Mouse (Mus musculus): ENCODE data around the gene Myo15b.
A peak's percentile ranks its signal among the peaks of the same experiment; 100 is the strongest.

Gene Myo15b

GRCm38 (mm10) chr11:115858354-115858753, at the start of gene Myo15b:
Gene Myo15b (plus strand): TSS chr11:115858406.
- no peak for DNase-seq

DNA sequence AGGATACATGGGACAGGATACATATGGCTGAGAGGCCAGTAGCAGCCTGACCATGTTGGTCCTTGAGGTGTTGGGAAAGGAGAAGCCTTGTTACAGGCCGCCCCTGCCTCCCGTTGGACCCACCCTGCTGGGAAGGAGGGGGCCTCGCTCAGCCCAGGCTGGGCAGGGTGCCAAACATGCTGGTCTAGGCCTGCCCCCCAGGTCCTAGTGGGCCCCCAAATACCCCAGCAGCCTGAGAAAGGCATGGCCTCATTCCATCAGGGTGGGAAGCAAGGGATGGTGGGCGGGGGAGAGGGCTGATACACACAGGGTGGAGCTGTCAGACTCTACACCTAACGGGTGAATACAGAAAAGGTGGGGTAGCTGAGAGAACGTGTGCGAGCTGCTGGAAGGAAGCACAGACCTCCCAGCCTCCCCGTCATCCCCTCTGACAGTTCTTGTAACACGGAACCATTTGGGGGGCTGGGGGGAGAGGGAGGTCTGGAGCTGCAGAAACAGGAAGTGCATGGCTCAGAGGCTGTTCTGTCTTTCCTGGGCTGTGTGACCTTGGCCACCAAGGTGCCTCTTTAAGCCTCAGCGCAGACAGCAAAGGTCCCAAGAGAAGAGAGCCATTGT, 49.4 kb upstream of the Myo15b start:
- DNase-seq = peak; percentile 44

- peak; percentile 63 for DNase-seq
Measured at GRCm38 (mm10) chr11:115809311-115809781, 48.9 kb upstream of the Myo15b start.

GRCm38 (mm10) chr11:115810377-115810776, 47.8 kb upstream of the Myo15b start:
- peak; percentile 81 for DNase-seq

DNA sequence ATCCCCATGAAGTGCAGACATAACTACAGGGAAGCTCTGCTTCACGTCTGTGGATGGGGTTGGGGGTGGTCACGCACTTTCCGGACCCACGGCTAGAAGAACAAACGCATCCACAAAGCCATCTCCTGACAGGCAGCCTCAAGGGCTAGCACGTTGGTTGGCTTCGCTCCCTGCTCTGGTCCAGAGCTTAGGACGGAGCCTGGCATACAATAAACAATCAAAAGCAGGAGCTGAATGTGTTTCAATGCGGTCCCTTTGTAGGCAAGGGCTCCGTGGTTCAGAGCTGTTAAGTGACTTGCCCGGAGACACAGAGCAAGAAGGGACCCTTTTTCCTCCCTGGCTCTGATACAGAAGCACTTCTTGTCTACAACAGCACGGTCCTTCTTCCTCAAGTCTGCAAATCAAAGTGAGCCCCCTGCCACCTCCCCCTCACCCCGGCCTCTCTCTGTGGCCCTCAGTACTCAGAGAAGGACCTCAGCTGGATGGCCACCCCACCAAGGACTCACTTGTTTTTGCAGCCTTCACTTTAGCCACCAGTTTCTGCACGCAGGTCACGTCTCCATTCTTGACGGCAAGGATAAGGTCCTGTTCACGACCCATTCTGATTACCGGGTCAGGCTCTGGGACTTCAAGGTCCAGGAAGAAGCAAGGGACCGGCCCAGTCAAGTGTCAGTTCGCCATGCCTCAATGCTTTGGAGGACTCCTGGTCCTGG, 46.7 kb upstream of the Myo15b start:
- no peak for DNase-seq

DNA sequence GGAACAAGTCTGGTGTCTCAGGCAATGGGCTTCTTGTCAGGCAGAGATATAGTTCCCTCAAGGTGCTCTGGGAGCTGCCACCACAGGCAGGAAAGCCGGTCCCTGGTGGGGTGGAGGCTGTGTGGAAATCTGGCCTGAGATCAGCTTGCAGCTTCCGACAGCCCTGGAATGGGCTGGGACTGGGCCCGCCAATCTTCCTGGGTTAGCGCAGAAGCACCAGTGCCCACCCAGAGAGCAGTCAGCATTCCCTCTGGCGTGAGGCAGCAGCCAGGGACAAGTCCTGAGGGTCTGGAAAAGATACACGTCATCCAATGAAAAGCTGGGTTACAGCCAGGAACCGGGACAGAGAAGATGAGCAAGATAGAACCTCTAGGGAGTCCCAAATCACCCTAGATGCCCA, 46.1 kb upstream of the Myo15b start:
- peak; percentile 64 for DNase-seq

DNA sequence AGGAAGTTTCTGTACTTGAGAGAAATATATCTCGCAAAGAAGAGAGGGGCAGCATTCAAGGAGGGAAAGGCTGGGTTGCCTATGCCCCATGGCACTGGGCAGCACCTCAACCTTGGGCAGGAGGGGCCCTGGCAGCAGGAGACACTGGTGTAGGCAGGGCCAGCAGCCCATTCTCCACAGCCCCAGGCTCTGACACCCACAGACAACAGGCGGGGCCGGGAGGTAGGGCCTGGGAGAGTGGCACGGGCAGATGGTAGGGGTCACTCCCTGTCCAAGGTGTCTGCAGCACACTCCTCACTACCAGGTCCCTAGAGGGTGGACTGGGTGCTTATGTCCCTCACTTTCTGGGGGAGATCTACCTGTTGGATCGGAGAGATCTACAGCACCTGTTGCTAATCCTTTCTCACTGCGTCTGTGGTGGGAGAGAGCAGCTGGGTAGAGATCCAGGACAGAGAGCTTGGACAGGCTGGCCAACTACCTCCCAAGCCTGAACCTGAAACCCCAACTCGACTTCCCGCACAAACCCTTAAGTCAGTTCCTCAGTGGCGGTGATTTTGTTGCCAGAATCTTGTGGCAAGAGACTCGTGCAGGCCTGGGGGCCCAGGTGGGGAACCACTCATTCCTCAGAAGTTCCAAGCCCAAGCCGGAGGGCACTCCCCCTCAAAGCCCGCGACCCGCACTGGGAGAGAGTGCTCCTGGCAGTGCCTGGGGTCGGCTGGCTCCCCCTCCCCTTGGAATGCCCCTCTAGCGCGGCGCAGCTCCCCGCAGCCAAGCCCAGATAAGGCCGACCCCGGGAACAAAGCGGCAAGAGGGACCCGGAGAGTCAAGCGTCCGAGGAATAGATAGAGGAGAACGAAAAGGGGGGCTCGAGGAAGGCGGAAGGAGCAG, 45.4 kb upstream of the Myo15b start:
- DNase-seq = peak; percentile 58

DNA sequence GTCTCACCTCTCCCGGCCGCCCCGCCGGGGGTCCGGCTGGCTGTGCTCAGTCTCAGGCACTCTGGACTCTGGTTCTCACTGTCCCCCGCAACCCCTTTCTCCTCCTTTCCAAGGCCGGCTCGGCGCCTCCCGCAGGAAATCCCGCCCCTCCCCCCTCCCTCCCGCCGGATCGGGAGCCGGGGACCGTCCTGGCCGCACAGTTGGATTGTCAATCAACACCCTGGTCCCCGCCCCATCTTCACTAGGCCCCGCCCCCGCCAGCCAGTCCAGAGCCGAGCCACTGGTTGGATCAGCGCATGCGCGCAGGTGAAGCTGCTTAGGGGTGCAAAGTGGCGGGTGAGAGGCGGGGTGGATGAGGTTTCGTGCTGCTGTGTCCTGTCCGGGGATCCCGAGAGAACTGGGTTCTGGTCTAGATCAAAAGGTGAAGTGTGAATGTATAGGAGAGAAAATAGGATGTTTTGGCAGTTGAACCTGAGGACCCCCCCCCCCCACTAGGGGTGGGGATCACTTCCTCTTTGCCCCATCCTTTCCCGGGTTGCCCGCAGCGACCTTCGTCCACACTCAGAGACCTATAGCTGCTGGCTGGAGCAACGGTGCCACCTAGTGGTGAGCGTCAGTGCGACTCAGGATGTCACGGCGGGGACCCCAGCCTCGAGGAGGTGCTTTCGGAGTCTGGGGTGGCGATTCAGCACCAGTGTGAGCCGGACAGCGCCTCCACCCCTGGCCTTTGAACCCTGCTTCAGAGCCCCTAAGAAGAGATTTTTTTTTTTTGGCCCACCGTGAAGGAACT, 44.5 kb upstream of the Myo15b start, which contains the start of gene Caskin2:
TSS of gene Caskin2 (minus strand) at position 133 of the 790 bp plus-strand sequence.
- DNase-seq = peak; percentile 96

- peak; percentile 92 for DNase-seq
Measured at GRCm38 (mm10) chr11:115814605-115815450, 43.4 kb upstream of the Myo15b start, which contains the start of gene Tsen54. Gene Tsen54 (plus strand): TSS chr11:115814724.

GRCm38 (mm10) chr11:115817331-115817730, 40.9 kb upstream of the Myo15b start:
- no peak for DNase-seq

GRCm38 (mm10) chr11:115819915-115820623, 38.1 kb upstream of the Myo15b start:
- DNase-seq = no peak

DNA sequence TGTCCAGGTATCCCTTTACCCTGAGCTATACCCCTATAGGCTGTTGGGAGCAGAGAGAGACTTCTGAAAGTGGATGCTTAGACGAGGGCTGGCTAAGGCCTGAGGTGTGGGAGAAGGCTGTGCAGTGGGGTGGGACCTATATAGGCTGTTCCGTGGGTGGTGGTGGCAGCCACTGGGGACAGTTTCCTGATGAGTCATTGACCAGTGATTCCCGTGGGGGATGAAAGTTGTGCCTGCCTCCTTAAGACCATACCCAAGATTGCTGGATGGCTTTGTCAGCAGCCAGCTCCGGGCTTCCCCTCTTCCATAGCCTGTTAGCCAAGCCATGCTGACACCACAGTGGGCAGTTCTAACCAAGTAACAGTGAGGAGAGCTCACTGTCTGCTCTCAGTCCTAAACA, 37.2 kb upstream of the Myo15b start:
- DNase-seq = no peak

- DNase-seq = peak; percentile 93
Measured at GRCm38 (mm10) chr11:115823774-115824740, 34.1 kb upstream of the Myo15b start, which contains the start of gene Llgl2. Gene Llgl2 (plus strand): TSS chr11:115824049.

DNA sequence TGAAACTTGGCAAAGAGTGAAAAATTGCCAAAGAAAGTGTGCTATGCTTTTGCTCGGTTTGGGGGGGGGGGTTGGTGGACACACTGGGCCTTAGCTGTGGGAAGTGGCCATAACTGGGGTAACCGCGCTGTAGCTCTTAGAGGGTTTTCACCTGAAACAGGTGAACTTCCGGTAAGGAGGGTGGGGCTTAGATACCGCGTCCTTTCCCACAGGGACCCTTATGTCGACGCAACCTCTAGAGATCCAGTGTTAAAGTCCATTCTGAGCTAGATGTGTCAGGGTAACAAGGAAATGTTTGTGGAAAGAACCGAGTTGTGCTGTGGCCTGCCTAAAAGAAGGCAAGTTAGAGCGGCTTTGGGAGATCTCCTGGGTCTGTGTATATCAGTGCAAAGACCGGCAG, 33.4 kb upstream of the Myo15b start:
- DNase-seq = no peak

DNA sequence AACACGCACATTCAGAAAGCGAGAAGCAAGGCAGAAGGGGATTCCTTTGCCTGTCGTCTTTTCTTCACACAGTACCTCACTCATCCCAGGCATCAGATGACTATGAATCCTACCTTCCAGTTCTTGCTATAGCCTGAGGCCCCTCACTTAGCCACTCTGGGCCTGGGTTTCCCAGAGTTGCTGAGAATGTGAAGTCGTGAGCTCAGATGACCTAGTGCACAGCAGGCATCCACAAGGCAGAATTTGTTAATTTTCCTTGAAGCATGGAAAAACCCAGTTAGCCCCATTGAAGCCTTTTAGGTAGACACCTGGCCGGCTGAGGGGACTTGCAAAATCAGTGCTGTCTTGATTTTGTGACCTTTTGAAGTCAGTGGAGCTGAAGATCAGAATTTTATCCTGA, 31.7 kb upstream of the Myo15b start:
- DNase-seq = no peak

GRCm38 (mm10) chr11:115827624-115828023, 30.6 kb upstream of the Myo15b start:
- no peak for DNase-seq

DNA sequence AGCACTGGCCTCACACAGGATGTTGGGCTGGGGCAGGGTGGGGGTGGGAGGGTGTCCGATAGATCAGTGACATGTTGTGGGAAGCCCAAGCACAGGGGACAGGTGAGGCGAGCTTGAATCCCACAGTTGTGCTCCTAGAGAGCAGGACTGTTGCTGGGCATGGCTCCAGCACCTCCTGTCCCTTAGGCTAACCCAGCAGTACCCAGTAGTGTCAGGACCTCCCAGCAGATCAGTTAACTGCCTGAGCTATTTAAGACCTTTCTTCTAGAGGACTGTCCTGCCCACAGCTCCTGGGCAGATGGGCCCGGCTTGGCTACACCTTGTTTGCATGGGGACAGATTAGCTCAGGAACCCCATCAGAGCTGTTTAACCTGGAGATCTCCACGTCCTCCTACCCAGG, 29.2 kb upstream of the Myo15b start:
- DNase-seq = no peak

GRCm38 (mm10) chr11:115830550-115831325, 27.5 kb upstream of the Myo15b start:
- DNase-seq = peak; percentile 73

DNA sequence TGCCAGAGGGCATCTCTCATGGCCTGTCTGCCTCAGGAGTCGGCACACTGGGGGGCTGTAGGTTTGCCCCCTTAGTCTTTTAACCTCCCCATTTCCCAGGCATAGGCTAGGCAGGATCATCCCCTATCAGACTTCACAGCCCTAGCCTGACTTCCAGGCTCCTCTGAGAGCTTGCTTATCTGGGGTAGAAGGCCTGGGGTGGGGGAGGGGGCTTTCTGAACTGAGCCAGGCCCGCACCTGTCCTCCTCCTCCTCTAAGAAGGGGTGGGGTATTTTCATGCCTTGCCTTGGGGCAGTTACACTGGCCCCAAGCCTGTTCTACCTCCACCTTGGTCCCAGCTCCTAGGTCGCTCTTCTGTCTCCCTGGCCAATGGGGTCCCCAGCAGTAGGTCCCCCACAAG, 26.7 kb upstream of the Myo15b start:
- peak; percentile 23 for DNase-seq
